Mouse (Mus musculus): ENCODE data around the gene Tcf15. TPM values are rescaled to one million over a fixed set of nuclear protein-coding genes. Genes with fewer than 3 reads are reported as not detected.

The Tcf15 gene
- polyA plus RNA-seq, 1 experiment, result not detected

- no peak overlapping the region for H3K4me3 ChIP-seq (ENCODE audit: insufficient read depth, low read length)
- 0 out of 2 replicates have a peak, but pooled peaks cover 6% of the 10 kb centered on the region for H3K4me1 ChIP-seq (ENCODE audit: control insufficient read depth, insufficient read depth, low read length)
- TF ChIP-seq POLR2A (IDR thresholded peaks at IDR 0.05; ENCODE audit: borderline replicate concordance, low read depth, low read length) (no peak), CTCF (IDR thresholded peaks at IDR 0.05; ENCODE audit: low read depth, low read length) (no peak)
- no peak overlapping the region for H3K27ac ChIP-seq (ENCODE audit: insufficient read depth, low read depth, low read length)
Measured at GRCm38 (mm10) chr2:152119228-152119865, 24.0 kb upstream of the Tcf15 start.

GRCm38 (mm10) chr2:152122896-152123295, 20.5 kb upstream of the Tcf15 start:
- Histone ChIP-seq H3K27ac (ENCODE audit: insufficient read depth, low read depth, low read length) (no peak overlapping the region), H3K4me3 (ENCODE audit: insufficient read depth, low read length) (no peak overlapping the region), H3K4me1 (ENCODE audit: control insufficient read depth, insufficient read depth, low read length) (no peaks in the 10 kb centered on the region)
- no peak for TF ChIP-seq POLR2A (IDR thresholded peaks at IDR 0.05; ENCODE audit: borderline replicate concordance, low read depth, low read length)
- TF ChIP-seq CTCF (IDR thresholded peaks at IDR 0.05; ENCODE audit: low read depth, low read length), result no peak

GRCm38 (mm10) chr2:152128597-152128996, 14.8 kb upstream of the Tcf15 start:
- no peaks in the 10 kb centered on the region for H3K4me1 ChIP-seq (ENCODE audit: control insufficient read depth, insufficient read depth, low read length)
- no peak overlapping the region for H3K27ac ChIP-seq (ENCODE audit: insufficient read depth, low read depth, low read length)
- no peak for TF ChIP-seq CTCF (IDR thresholded peaks at IDR 0.05; ENCODE audit: low read depth, low read length)
- no peak for TF ChIP-seq POLR2A (IDR thresholded peaks at IDR 0.05; ENCODE audit: borderline replicate concordance, low read depth, low read length)
- H3K4me3 ChIP-seq (ENCODE audit: insufficient read depth, low read length), result no peak overlapping the region

GRCm38 (mm10) chr2:152129778-152130177, 13.6 kb upstream of the Tcf15 start:
- Histone ChIP-seq H3K4me1 (ENCODE audit: control insufficient read depth, insufficient read depth, low read length) (no peaks in the 10 kb centered on the region), H3K4me3 (ENCODE audit: insufficient read depth, low read length) (no peak overlapping the region), H3K27ac (ENCODE audit: insufficient read depth, low read depth, low read length) (no peak overlapping the region)
- no peak for TF ChIP-seq POLR2A (IDR thresholded peaks at IDR 0.05; ENCODE audit: borderline replicate concordance, low read depth, low read length)

GRCm38 (mm10) chr2:152132016-152132415, 11.3 kb upstream of the Tcf15 start:
- Histone ChIP-seq H3K4me1 (ENCODE audit: control insufficient read depth, insufficient read depth, low read length) (no peaks in the 10 kb centered on the region), H3K27ac (ENCODE audit: insufficient read depth, low read depth, low read length) (no peak overlapping the region), H3K4me3 (ENCODE audit: insufficient read depth, low read length) (no peak overlapping the region)
- no peak for TF ChIP-seq POLR2A (IDR thresholded peaks at IDR 0.05; ENCODE audit: borderline replicate concordance, low read depth, low read length)
- no peak for TF ChIP-seq CTCF (IDR thresholded peaks at IDR 0.05; ENCODE audit: low read depth, low read length)

- TF ChIP-seq CTCF (IDR thresholded peaks at IDR 0.05; ENCODE audit: low read depth, low read length), result no peak
- no peak for TF ChIP-seq POLR2A (IDR thresholded peaks at IDR 0.05; ENCODE audit: borderline replicate concordance, low read depth, low read length)
Measured at GRCm38 (mm10) chr2:152132691-152133090, 10.7 kb upstream of the Tcf15 start.

GRCm38 (mm10) chr2:152139191-152139987, 4.0 kb upstream of the Tcf15 start:
- no peaks in the 10 kb centered on the region for H3K4me1 ChIP-seq (ENCODE audit: control insufficient read depth, insufficient read depth, low read length)
- no peak overlapping the region for H3K4me3 ChIP-seq (ENCODE audit: insufficient read depth, low read length)
- no peak overlapping the region for H3K27ac ChIP-seq (ENCODE audit: insufficient read depth, low read depth, low read length)
- TF ChIP-seq POLR2A (IDR thresholded peaks at IDR 0.05; ENCODE audit: borderline replicate concordance, low read depth, low read length), result no peak
- no peak for TF ChIP-seq CTCF (IDR thresholded peaks at IDR 0.05; ENCODE audit: low read depth, low read length)

More at GRCm38 (mm10) chr2:152132691-152133090, 10.7 kb upstream of the Tcf15 start:
- H3K4me3 ChIP-seq (ENCODE audit: insufficient read depth, low read length), result no peak overlapping the region
- no peaks in the 10 kb centered on the region for H3K4me1 ChIP-seq (ENCODE audit: control insufficient read depth, insufficient read depth, low read length)
- no peak overlapping the region for H3K27ac ChIP-seq (ENCODE audit: insufficient read depth, low read depth, low read length)

- TF ChIP-seq POLR2A (IDR thresholded peaks at IDR 0.05; ENCODE audit: borderline replicate concordance, low read depth, low read length) (no peak), CTCF (IDR thresholded peaks at IDR 0.05; ENCODE audit: low read depth, low read length) (no peak)
- H3K4me1 ChIP-seq (ENCODE audit: control insufficient read depth, insufficient read depth, low read length), result no peaks in the 10 kb centered on the region
Measured at GRCm38 (mm10) chr2:152140941-152141340, 2.4 kb upstream of the Tcf15 start.

GRCm38 (mm10) chr2:152141491-152141890, 1.9 kb upstream of the Tcf15 start:
- no peak for TF ChIP-seq CTCF (IDR thresholded peaks at IDR 0.05; ENCODE audit: low read depth, low read length)
- H3K4me1 ChIP-seq (ENCODE audit: control insufficient read depth, insufficient read depth, low read length), result no peaks in the 10 kb centered on the region
- H3K27ac ChIP-seq (ENCODE audit: insufficient read depth, low read depth, low read length), result no peak overlapping the region
- no peak overlapping the region for H3K4me3 ChIP-seq (ENCODE audit: insufficient read depth, low read length)

More at GRCm38 (mm10) chr2:152140941-152141340, 2.4 kb upstream of the Tcf15 start:
- H3K27ac ChIP-seq (ENCODE audit: insufficient read depth, low read depth, low read length), result no peak overlapping the region
- H3K4me3 ChIP-seq (ENCODE audit: insufficient read depth, low read length), result no peak overlapping the region

GRCm38 (mm10) chr2:152142046-152142445, 1.3 kb upstream of the Tcf15 start:
- no peak overlapping the region for H3K27ac ChIP-seq (ENCODE audit: insufficient read depth, low read depth, low read length)
- no peak for TF ChIP-seq POLR2A (IDR thresholded peaks at IDR 0.05; ENCODE audit: borderline replicate concordance, low read depth, low read length)
- no peak for TF ChIP-seq CTCF (IDR thresholded peaks at IDR 0.05; ENCODE audit: low read depth, low read length)
- H3K4me1 ChIP-seq (ENCODE audit: control insufficient read depth, insufficient read depth, low read length), result no peaks in the 10 kb centered on the region
- H3K4me3 ChIP-seq (ENCODE audit: insufficient read depth, low read length), result peak overlapping the region; percentile 4; the same call in 1 of the 2 replicates

Data from bone marrow macrophage, adult 2 months (primary cell).